Mouse (Mus musculus): ENCODE data around the gene Syne2. TPM values are rescaled to one million over a fixed set of nuclear protein-coding genes. Genes with fewer than 3 reads are reported as not detected.

Gene Syne2
- total and polyA plus RNA-seq, 3 experiments: 21.7 to 33.6 (median 33.1) TPM

GRCm38 (mm10) chr12:76071935-76072849 lies 254.3 kb downstream of the Syne2 start:
- no peak overlapping the region for H3K9ac ChIP-seq (ENCODE audit: low read depth, low read length)
- 0 out of 2 replicates have a peak, but pooled peaks cover 2% of the 10 kb centered on the region for H3K36me3 ChIP-seq (ENCODE audit: control insufficient read depth, insufficient read depth, low read length)
- H3K4me1 ChIP-seq (ENCODE audit: control insufficient read depth, insufficient read depth, low read length): peaks cover 4% of the 10 kb centered on the region
- WGBS: 35% methylated on average over 19 of the region's 19 CpGs
- peak overlapping the region; percentile 47 for H3K27ac ChIP-seq
- H3K79me2 ChIP-seq (replicated peaks; ENCODE audit: control insufficient read depth, insufficient read depth, low read length): no peaks in the 10 kb centered on the region
- H3K27me3 ChIP-seq (ENCODE audit: control insufficient read depth, insufficient read depth, low read length): no peaks in the 10 kb centered on the region
- H3K4me3 ChIP-seq: no peak overlapping the region
- TF ChIP-seq CTCF (IDR thresholded peaks at IDR 0.05): no peak
- no peak for TF ChIP-seq EP300 (IDR thresholded peaks at IDR 0.05; ENCODE audit: insufficient read depth, low read depth, low read length)
- no peak for TF ChIP-seq POLR2A (IDR thresholded peaks at IDR 0.05; ENCODE audit: insufficient read depth, low read depth, low read length)
- intact Hi-C loops (cut with DNase I): no loop called here
- DNase-seq: peak in 1 of 2 experiments; percentile 37

GRCm38 (mm10) chr12:76073066-76073826 lies 255.3 kb downstream of the Syne2 start:
- intact Hi-C loops (cut with DNase I): no loop called here
- WGBS: 51% methylated on average over 13 of the region's 13 CpGs

GRCm38 (mm10) chr12:76073981-76074380 lies 256.0 kb downstream of the Syne2 start:
- no peaks in the 10 kb centered on the region for H3K27me3 ChIP-seq (ENCODE audit: control insufficient read depth, insufficient read depth, low read length)

More at GRCm38 (mm10) chr12:76073066-76073826, 255.3 kb downstream of the Syne2 start:
- no peak for DNase-seq
- Histone ChIP-seq H3K9ac (ENCODE audit: low read depth, low read length) (no peak overlapping the region), H3K4me1 (ENCODE audit: control insufficient read depth, insufficient read depth, low read length) (peaks cover 4% of the 10 kb centered on the region), H3K36me3 (ENCODE audit: control insufficient read depth, insufficient read depth, low read length) (0 out of 2 replicates have a peak, but pooled peaks cover 2% of the 10 kb centered on the region), H3K4me3 (no peak overlapping the region), H3K79me2 (replicated peaks; ENCODE audit: control insufficient read depth, insufficient read depth, low read length) (no peaks in the 10 kb centered on the region), H3K27me3 (ENCODE audit: control insufficient read depth, insufficient read depth, low read length) (no peaks in the 10 kb centered on the region), H3K27ac (peak overlapping the region; percentile 31)
- TF ChIP-seq POLR2A (IDR thresholded peaks at IDR 0.05; ENCODE audit: insufficient read depth, low read depth, low read length) (no peak), CTCF (IDR thresholded peaks at IDR 0.05) (no peak), EP300 (IDR thresholded peaks at IDR 0.05; ENCODE audit: insufficient read depth, low read depth, low read length) (no peak)

GRCm38 (mm10) chr12:76080876-76081556 lies 263.1 kb downstream of the Syne2 start:
- Histone ChIP-seq H3K9ac (ENCODE audit: low read depth, low read length) (no peak overlapping the region), H3K79me2 (replicated peaks; ENCODE audit: control insufficient read depth, insufficient read depth, low read length) (no peaks in the 10 kb centered on the region), H3K4me1 (ENCODE audit: control insufficient read depth, insufficient read depth, low read length) (no peaks in the 10 kb centered on the region), H3K36me3 (ENCODE audit: control insufficient read depth, insufficient read depth, low read length) (no peaks in the 10 kb centered on the region), H3K4me3 (no peak overlapping the region), H3K27ac (no peak overlapping the region), H3K27me3 (ENCODE audit: control insufficient read depth, insufficient read depth, low read length) (no peaks in the 10 kb centered on the region)
- no peak for TF ChIP-seq POLR2A (IDR thresholded peaks at IDR 0.05; ENCODE audit: insufficient read depth, low read depth, low read length)
- no peak for TF ChIP-seq CTCF (IDR thresholded peaks at IDR 0.05)
- TF ChIP-seq EP300 (IDR thresholded peaks at IDR 0.05; ENCODE audit: insufficient read depth, low read depth, low read length): no peak
- 58% methylated on average over 14 of the region's 14 CpGs for WGBS
- intact Hi-C loops (cut with DNase I): no loop called here
- DNase-seq: no peak

More at GRCm38 (mm10) chr12:76073981-76074380, 256.0 kb downstream of the Syne2 start:
- no peak overlapping the region for H3K27ac ChIP-seq
- TF ChIP-seq CTCF (IDR thresholded peaks at IDR 0.05) (no peak), POLR2A (IDR thresholded peaks at IDR 0.05; ENCODE audit: insufficient read depth, low read depth, low read length) (no peak), EP300 (IDR thresholded peaks at IDR 0.05; ENCODE audit: insufficient read depth, low read depth, low read length) (no peak)
- intact Hi-C loops (cut with DNase I): no loop called here
- no peaks in the 10 kb centered on the region for H3K79me2 ChIP-seq (replicated peaks; ENCODE audit: control insufficient read depth, insufficient read depth, low read length)
- 0 out of 2 replicates have a peak, but pooled peaks cover 2% of the 10 kb centered on the region for H3K36me3 ChIP-seq (ENCODE audit: control insufficient read depth, insufficient read depth, low read length)
- H3K4me3 ChIP-seq: no peak overlapping the region
- 93% methylated on average over 7 of the region's 7 CpGs for WGBS
- peaks cover 4% of the 10 kb centered on the region for H3K4me1 ChIP-seq (ENCODE audit: control insufficient read depth, insufficient read depth, low read length)
- H3K9ac ChIP-seq (ENCODE audit: low read depth, low read length): no peak overlapping the region
- DNase-seq: no peak

- no peaks in the 10 kb centered on the region for H3K27me3 ChIP-seq (ENCODE audit: control insufficient read depth, insufficient read depth, low read length)
- 40% methylated on average over 22 of the region's 22 CpGs for WGBS
- no peak for DNase-seq
- no peak overlapping the region for H3K27ac ChIP-seq
- no peaks in the 10 kb centered on the region for H3K36me3 ChIP-seq (ENCODE audit: control insufficient read depth, insufficient read depth, low read length)
- H3K79me2 ChIP-seq (replicated peaks; ENCODE audit: control insufficient read depth, insufficient read depth, low read length): no peaks in the 10 kb centered on the region
- H3K4me1 ChIP-seq (ENCODE audit: control insufficient read depth, insufficient read depth, low read length): no peaks in the 10 kb centered on the region
- no peak overlapping the region for H3K9ac ChIP-seq (ENCODE audit: low read depth, low read length)
- intact Hi-C loops (cut with DNase I): no loop called here
- no peak for TF ChIP-seq POLR2A (IDR thresholded peaks at IDR 0.05; ENCODE audit: insufficient read depth, low read depth, low read length)
- no peak for TF ChIP-seq CTCF (IDR thresholded peaks at IDR 0.05)
- TF ChIP-seq EP300 (IDR thresholded peaks at IDR 0.05; ENCODE audit: insufficient read depth, low read depth, low read length): no peak
- no peak overlapping the region for H3K4me3 ChIP-seq
These were observed 263.8 kb downstream of the Syne2 start for GRCm38 (mm10) chr12:76081557-76082211.

Measured in heart, adult 2 months (tissue).